Mouse (Mus musculus): ENCODE measurements around the gene P2rx1. TPM values are rescaled to one million over a fixed set of nuclear protein-coding genes. Genes with fewer than 3 reads are reported as not detected.
A peak's percentile ranks its signal among the peaks of the same experiment; 100 is the strongest.

The P2rx1 gene
- polyA plus RNA-seq (2012; rRNA removed), result 0.44 and 6.8 TPM in 2 replicates

DNA sequence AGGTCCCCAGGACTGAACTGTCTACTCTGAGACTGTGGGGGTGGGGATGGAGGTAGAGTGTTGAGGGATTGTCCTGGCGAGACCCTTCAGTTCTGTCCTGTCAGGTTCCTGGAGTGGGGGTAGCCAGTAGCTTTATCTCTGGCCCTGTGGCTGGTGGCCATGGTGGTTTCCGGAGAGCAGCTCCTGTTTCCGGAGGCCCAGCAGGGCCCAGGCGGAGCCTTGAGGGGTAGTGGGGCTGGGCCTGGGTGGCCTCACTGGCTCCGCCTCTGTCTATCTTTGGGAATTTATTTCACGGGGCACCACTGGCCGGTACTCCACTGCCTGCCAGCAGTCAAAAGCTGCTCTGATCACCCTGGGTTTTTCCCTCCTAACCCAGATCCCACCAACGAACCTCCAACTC is at the start of gene P2rx1:
Gene P2rx1, plus strand, starts transcription at position 333 of the 400 bp plus-strand sequence.
- Histone ChIP-seq H3K4me3 (ENCODE audit: control insufficient read depth, low read depth, low read length) (no peak within 1 kb of the TSS; the same call in 1 of the 2 replicates), H3K27ac (ENCODE audit: control insufficient read depth, insufficient read depth, low read depth, low read length) (no peak within 1 kb of the TSS)
- TF ChIP-seq POLR2A (IDR thresholded peaks at IDR 0.05; ENCODE audit: control insufficient read depth, low read depth, low read length) (no peak), CTCF (IDR thresholded peaks at IDR 0.05; ENCODE audit: control insufficient read depth, insufficient read depth, insufficient replicate concordance, low read depth, low read length) (no peak)

DNA sequence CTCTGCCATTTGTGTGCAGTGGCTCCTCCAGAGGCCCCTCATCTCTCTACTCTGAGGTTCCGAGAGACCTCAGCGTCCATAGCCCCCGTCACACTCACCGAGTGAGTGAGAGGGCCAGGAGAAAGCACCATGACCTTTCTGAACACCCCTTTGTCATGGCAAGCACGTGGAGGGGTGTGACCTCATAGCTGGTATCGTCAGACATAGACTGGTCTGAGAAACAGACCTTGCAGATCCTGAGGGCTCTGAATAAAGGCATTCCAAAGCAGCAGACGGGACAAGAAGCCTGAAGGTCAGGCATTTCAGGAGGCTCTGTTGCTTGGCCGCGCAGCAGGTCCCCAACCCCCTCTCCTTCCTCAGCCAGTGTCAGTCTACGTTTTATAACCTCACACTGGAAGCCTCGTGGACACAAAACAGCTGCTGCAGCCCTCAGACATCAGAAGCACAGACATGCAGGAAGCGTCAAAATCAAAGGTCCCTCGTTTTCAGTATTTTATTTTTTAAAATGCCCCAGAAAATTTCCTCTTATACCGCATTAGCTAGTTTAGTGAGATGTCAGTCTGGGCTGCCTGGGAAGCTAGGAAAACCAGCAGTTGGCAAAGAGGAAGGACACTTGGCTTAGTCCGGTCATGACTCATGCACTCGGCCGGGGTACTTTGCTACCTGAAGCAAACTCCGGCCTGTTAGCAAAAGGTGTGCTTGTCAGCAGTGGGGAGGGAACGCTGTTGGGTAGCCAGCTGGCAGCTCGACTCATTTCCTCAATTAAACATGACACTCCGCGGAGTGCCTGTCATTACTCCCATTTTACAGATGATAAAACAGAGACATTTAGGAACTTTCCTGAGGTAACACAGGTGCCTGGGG is 47.5 kb upstream of the P2rx1 start:
- no peaks in the 10 kb centered on the region for H3K36me3 ChIP-seq (ENCODE audit: control insufficient read depth, insufficient read depth, low read length)
- no peaks in the 10 kb centered on the region for H3K27me3 ChIP-seq (ENCODE audit: control insufficient read depth, insufficient read depth, low read length)
- no peak for TF ChIP-seq CTCF (IDR thresholded peaks at IDR 0.05; ENCODE audit: control insufficient read depth, insufficient read depth, insufficient replicate concordance, low read depth, low read length)
- TF ChIP-seq POLR2A (IDR thresholded peaks at IDR 0.05; ENCODE audit: control insufficient read depth, low read depth, low read length), result no peak
- peaks cover 6% of the 10 kb centered on the region for H3K4me1 ChIP-seq (ENCODE audit: control insufficient read depth, insufficient read depth, low read length)
- no peak overlapping the region for H3K4me3 ChIP-seq (ENCODE audit: control insufficient read depth, low read depth, low read length)
- H3K27ac ChIP-seq (ENCODE audit: control insufficient read depth, insufficient read depth, low read depth, low read length), result no peak overlapping the region

More for the DNA sequence above, at the start of gene P2rx1:
- no peaks in the 10 kb centered on the region for H3K27me3 ChIP-seq (ENCODE audit: control insufficient read depth, insufficient read depth, low read length)
- H3K36me3 ChIP-seq (ENCODE audit: control insufficient read depth, insufficient read depth, low read length), result no peaks in the 10 kb centered on the region
- no peaks in the 10 kb centered on the region for H3K4me1 ChIP-seq (ENCODE audit: control insufficient read depth, insufficient read depth, low read length)

DNA sequence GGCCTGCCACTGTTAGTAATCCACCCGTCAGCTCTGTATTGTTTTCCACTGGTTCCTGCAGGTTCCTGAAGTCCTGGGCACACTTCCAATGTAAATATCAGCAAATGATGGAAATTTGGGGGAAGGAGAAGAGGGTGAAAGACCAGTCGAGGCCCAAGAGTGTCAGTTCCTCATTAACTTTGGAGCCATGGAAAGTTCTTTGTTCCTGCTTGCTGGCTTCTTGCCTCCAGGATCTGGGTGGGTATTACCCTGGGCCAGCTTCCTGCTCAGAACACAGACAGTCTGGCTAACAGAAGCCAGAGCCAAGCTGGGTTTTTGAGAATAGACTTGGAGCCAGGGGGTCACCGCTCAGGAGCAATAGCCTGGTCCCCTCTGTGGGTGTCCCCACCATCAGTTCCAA is 46.7 kb upstream of the P2rx1 start:
- peaks cover 6% of the 10 kb centered on the region for H3K4me1 ChIP-seq (ENCODE audit: control insufficient read depth, insufficient read depth, low read length)
- no peak overlapping the region for H3K4me3 ChIP-seq (ENCODE audit: control insufficient read depth, low read depth, low read length)
- no peak for TF ChIP-seq POLR2A (IDR thresholded peaks at IDR 0.05; ENCODE audit: control insufficient read depth, low read depth, low read length)
- TF ChIP-seq CTCF (IDR thresholded peaks at IDR 0.05; ENCODE audit: control insufficient read depth, insufficient read depth, insufficient replicate concordance, low read depth, low read length), result no peak
- no peaks in the 10 kb centered on the region for H3K27me3 ChIP-seq (ENCODE audit: control insufficient read depth, insufficient read depth, low read length)
- H3K27ac ChIP-seq (ENCODE audit: control insufficient read depth, insufficient read depth, low read depth, low read length), result no peak overlapping the region
- no peaks in the 10 kb centered on the region for H3K36me3 ChIP-seq (ENCODE audit: control insufficient read depth, insufficient read depth, low read length)

DNA sequence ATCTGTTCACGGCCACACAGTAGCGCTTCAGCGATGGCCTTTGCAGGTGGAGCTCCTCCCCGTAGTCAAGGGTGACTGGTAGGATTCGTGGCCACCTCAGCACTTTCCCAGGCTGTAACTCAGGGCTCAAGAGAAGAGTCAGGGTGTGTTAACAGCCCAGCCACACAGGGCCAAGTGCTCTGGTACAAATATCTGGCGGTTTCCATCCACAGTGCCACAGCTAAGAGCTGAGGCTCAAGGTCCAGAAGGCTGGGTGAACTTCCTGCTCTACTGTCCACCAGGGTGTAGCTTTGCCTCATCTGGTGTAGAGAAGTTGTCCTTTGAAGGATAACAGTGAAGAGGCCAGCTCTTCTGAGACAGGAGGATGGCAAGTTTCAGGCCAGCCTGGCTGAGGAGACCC is 46.2 kb upstream of the P2rx1 start:
- no peak overlapping the region for H3K27ac ChIP-seq (ENCODE audit: control insufficient read depth, insufficient read depth, low read depth, low read length)
- TF ChIP-seq CTCF (IDR thresholded peaks at IDR 0.05; ENCODE audit: control insufficient read depth, insufficient read depth, insufficient replicate concordance, low read depth, low read length) (no peak), POLR2A (IDR thresholded peaks at IDR 0.05; ENCODE audit: control insufficient read depth, low read depth, low read length) (no peak)

DNA sequence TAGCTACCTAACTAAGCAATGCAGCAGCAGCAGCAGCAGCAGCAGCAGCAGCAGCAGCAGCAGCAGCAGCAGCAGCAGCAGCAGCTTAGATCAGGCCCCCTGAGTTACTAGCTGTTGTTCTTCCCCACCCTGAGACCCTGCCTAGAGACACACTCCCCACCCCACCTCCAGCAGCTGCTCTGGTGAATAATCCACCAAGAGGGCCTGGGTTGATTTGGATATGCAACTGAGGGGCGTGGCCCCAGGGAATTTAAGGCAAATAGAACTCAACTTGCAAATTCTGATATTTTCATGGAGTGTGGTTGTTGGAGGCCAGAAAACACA is 45.8 kb upstream of the P2rx1 start:
- Histone ChIP-seq H3K4me3 (ENCODE audit: control insufficient read depth, low read depth, low read length) (peak overlapping the region; percentile 9), H3K27ac (ENCODE audit: control insufficient read depth, insufficient read depth, low read depth, low read length) (no peak overlapping the region), H3K36me3 (ENCODE audit: control insufficient read depth, insufficient read depth, low read length) (no peaks in the 10 kb centered on the region), H3K27me3 (ENCODE audit: control insufficient read depth, insufficient read depth, low read length) (no peaks in the 10 kb centered on the region), H3K4me1 (ENCODE audit: control insufficient read depth, insufficient read depth, low read length) (peaks cover 6% of the 10 kb centered on the region)
- no peak for TF ChIP-seq CTCF (IDR thresholded peaks at IDR 0.05; ENCODE audit: control insufficient read depth, insufficient read depth, insufficient replicate concordance, low read depth, low read length)
- no peak for TF ChIP-seq POLR2A (IDR thresholded peaks at IDR 0.05; ENCODE audit: control insufficient read depth, low read depth, low read length)

More for the DNA sequence above, 46.2 kb upstream of the P2rx1 start:
- peaks cover 6% of the 10 kb centered on the region for H3K4me1 ChIP-seq (ENCODE audit: control insufficient read depth, insufficient read depth, low read length)
- H3K27me3 ChIP-seq (ENCODE audit: control insufficient read depth, insufficient read depth, low read length), result no peaks in the 10 kb centered on the region
- H3K36me3 ChIP-seq (ENCODE audit: control insufficient read depth, insufficient read depth, low read length), result no peaks in the 10 kb centered on the region
- peak overlapping the region; percentile 9; the same call in 1 of the 2 replicates for H3K4me3 ChIP-seq (ENCODE audit: control insufficient read depth, low read depth, low read length)

DNA sequence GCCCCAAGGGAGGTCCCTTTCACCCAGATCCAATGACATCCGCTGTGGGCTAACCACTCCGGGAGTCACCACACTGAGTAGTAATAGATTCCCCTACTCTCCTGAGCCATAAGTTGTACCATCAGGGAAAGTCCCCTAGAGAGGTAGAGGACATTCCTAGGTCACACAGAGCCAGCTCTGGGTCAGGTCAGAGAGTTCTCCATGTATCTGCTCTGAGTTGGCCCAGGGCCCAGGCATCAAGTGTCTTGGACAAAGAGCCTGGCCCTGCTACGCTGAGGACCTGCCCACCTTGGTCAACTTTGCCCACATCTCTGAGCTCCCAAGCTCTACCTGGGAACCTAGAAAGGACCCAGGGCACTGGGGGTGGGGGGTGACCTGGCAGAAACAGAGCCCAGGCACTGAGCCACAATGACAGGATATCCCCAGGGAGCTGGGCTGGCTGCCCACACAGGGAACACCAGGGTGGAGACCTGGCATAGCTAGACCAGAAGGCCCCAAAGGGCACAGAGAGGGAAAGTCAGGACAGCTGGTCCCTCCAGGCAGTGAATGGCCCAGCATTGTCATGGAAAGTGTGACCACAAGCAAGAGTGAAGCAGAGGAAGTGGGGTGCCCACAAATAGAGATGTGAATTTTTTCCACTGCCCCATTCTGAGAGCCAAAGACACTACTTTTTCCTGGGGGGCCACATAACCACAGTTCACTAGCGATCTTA is 45.3 kb upstream of the P2rx1 start:
- no peak for TF ChIP-seq POLR2A (IDR thresholded peaks at IDR 0.05; ENCODE audit: control insufficient read depth, low read depth, low read length)
- TF ChIP-seq CTCF (IDR thresholded peaks at IDR 0.05; ENCODE audit: control insufficient read depth, insufficient read depth, insufficient replicate concordance, low read depth, low read length), result no peak
- Histone ChIP-seq H3K27me3 (ENCODE audit: control insufficient read depth, insufficient read depth, low read length) (no peaks in the 10 kb centered on the region), H3K36me3 (ENCODE audit: control insufficient read depth, insufficient read depth, low read length) (no peaks in the 10 kb centered on the region), H3K4me3 (ENCODE audit: control insufficient read depth, low read depth, low read length) (peak overlapping the region; percentile 9), H3K4me1 (ENCODE audit: control insufficient read depth, insufficient read depth, low read length) (peaks cover 6% of the 10 kb centered on the region), H3K27ac (ENCODE audit: control insufficient read depth, insufficient read depth, low read depth, low read length) (no peak overlapping the region)

DNA sequence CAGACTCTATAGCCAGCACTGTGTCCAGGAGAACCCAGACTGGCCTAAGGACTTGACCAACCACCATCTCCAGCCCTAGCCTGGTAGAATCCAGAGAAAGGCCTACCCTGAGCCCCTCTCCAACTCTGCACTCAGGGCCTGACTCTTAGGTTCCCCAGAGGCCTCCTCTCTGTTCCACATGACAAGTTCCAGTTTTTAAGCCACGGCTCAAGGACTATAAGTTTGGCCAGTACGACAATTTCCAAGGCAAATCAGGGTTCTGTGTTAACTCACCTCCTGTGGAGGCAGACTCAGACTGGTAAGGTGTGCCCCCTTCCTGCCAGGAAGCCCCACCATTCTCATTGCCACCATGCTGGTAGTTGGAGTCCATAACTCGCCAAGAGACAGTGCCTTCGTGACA is 44.7 kb upstream of the P2rx1 start:
- no peak overlapping the region for H3K4me3 ChIP-seq (ENCODE audit: control insufficient read depth, low read depth, low read length)
- H3K4me1 ChIP-seq (ENCODE audit: control insufficient read depth, insufficient read depth, low read length), result peaks cover 6% of the 10 kb centered on the region
- no peak for TF ChIP-seq CTCF (IDR thresholded peaks at IDR 0.05; ENCODE audit: control insufficient read depth, insufficient read depth, insufficient replicate concordance, low read depth, low read length)
- no peak for TF ChIP-seq POLR2A (IDR thresholded peaks at IDR 0.05; ENCODE audit: control insufficient read depth, low read depth, low read length)
- no peak overlapping the region for H3K27ac ChIP-seq (ENCODE audit: control insufficient read depth, insufficient read depth, low read depth, low read length)
- H3K27me3 ChIP-seq (ENCODE audit: control insufficient read depth, insufficient read depth, low read length), result no peaks in the 10 kb centered on the region
- no peaks in the 10 kb centered on the region for H3K36me3 ChIP-seq (ENCODE audit: control insufficient read depth, insufficient read depth, low read length)
